Mouse (Mus musculus) brain, embryonic 14.5 days (tissue): Measurements from ENCODE around the gene Cald1. TPM values are rescaled to one million over a fixed set of nuclear protein-coding genes. Genes with fewer than 3 reads are reported as not detected.

Experiments used
- DNase-seq: peaks from one replicate; pipeline ENCODE4 v3.0.0-alpha.2; 2011; ENCODE audit warnings: low read depth
- CTCF ChIP-seq: fragments of 200-500 bp; IDR thresholded peaks from 2 replicates; pipeline ENCODE4 v1.5.1; 2012; ENCODE audit warnings: inconsistent platforms, mild to moderate bottlenecking, moderate library complexity, borderline replicate concordance; ENCODE audit not compliant: insufficient read depth, insufficient read length; ENCODE audit errors: extremely low read depth
- POLR2A ChIP-seq: fragments of 200-500 bp; IDR thresholded peaks from 2 replicates; pipeline ENCODE4 v1.6.1; 2012; ENCODE audit warnings: mild to moderate bottlenecking, inconsistent platforms, borderline replicate concordance; ENCODE audit not compliant: poor library complexity, insufficient read depth, insufficient read length, severe bottlenecking; ENCODE audit errors: extremely low read depth
- polyA plus RNA-seq: library from polyadenylated mRNA; depleted of rRNA; stranded (reverse); fragments of >200 nt; gene quantifications from 2 replicates; pipeline ENCODE4 v1.2.3, GENCODE M21; 2012; rRNA removed

The Cald1 gene
- polyA plus RNA-seq, 1 experiment, result 46.2 TPM

- TF ChIP-seq CTCF, result no peak
- TF ChIP-seq POLR2A, result no peak
- no peak for DNase-seq
Observed at GRCm38 (mm10) chr6:34805582-34805981, 207.3 kb downstream of the Cald1 start.

DNA sequence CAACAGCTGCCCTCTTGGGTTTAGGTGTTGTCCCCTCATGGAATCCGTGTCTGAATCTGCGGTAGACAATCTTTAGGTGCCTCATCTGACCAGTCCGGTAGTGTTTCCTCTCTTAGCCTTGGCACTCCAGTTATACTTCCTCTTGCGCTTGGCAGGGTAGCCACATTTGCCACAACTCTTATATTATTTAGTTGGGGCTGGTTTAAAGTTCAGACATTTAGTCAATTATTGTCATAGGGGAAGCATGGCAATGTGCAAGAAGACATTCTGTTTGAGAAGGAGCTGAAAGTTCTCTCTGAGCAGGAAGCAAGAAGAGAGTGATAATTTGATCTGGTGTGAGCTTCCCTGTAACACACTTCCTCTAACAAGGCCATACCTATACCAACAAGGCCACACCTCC, 212.4 kb downstream of the Cald1 start:
- no peak for DNase-seq
- TF ChIP-seq POLR2A (no peak), CTCF (no peak)

GRCm38 (mm10) chr6:34824406-34824805, 226.1 kb downstream of the Cald1 start:
- peak; percentile 30 for DNase-seq
- TF ChIP-seq POLR2A, result no peak
- TF ChIP-seq CTCF, result no peak

Other genes with a start within 250 kb of the Cald1 start
- gene Akr1b8, start 244.4 kb upstream of the Cald1 start, polyA plus RNA-seq, result 3.1 and 3.9 TPM in 2 replicates
- 6.7 and 7.3 TPM in 2 replicates for gene Akr1b10, start 214.3 kb upstream of the Cald1 start, polyA plus RNA-seq
- gene Akr1b7, start 186.2 kb upstream of the Cald1 start, polyA plus RNA-seq, result 0.05 TPM in 1 of 2 replicates, not detected in the other
- 82.4 and 89.7 TPM in 2 replicates for gene Bpgm, start 122.3 kb upstream of the Cald1 start, polyA plus RNA-seq
- gene Agbl3, start 181.9 kb downstream of the Cald1 start, polyA plus RNA-seq, result 13.0 and 15.7 TPM in 2 replicates